Mouse (Mus musculus): ENCODE measurements around the gene Ahdc1.

DNA sequence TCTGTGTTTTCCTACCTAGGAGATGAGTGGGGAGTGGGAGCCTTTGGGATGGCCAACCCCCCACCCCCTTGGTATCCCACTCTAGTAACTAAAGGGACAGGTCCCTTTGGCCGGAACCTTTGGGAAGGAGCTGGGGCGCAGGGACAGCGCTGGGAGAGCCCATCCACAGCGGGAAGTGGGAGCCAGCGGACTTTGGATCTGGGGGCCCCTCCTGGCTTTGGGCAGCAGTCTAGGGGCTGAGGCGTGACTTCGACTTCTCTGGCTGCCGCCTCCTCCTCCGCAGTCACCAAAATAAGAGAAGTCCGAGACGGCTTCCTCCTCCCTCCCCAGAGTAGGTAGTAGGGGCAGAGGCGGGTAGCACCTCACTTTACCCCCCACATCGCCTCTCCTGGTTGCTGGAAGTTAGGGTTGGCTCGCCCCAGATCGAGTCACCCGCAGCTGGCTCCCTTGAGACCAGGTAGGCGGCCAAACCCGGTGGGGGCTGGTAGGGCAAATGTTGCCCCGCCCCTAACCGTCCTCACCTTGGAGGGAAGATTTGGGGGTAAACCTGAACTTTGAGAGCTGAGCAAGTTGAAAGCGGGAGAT is 37.2 kb upstream of the Ahdc1 start, which contains the start of gene Fgr:
- TF ChIP-seq CTCF (conservative IDR thresholded peaks at IDR 0.05 in 1 of 2, IDR thresholded peaks at IDR 0.05 in 1 of 2; ENCODE audit: low read depth in 2 of 2, low read length in 2 of 2) (no peak), USF2 (conservative IDR thresholded peaks at IDR 0.05; ENCODE audit: low read depth, low read length) (no peak), POLR2AphosphoS2 (IDR thresholded peaks at IDR 0.05; ENCODE audit: low read depth, low read length) (no peak), PAX5 (IDR thresholded peaks at IDR 0.05; ENCODE audit: low read length) (no peak), TBP (conservative IDR thresholded peaks at IDR 0.05; ENCODE audit: low read depth, low read length) (no peak), USF1 (IDR thresholded peaks at IDR 0.05; ENCODE audit: low read depth, low read length) (no peak), KAT2A (IDR thresholded peaks at IDR 0.05; ENCODE audit: insufficient replicate concordance, low read length) (no peak), TCF12 (IDR thresholded peaks at IDR 0.05; ENCODE audit: low read depth, low read length) (no peak), POLR2A (IDR thresholded peaks at IDR 0.05; ENCODE audit: low read depth, low read length) (no peak), SMC3 (IDR thresholded peaks at IDR 0.05; ENCODE audit: low read depth, low read length) (no peak)
